Mouse (Mus musculus) stomach, embryonic 14.5 days (tissue): ENCODE results near the gene B230118H07Rik. TPM values are rescaled to one million over a fixed set of nuclear protein-coding genes. Genes with fewer than 3 reads are reported as not detected.
"Not testable (repeated sequence)": the region's sequence is repeated elsewhere in the genome, so short reads cannot be mapped to it uniquely, and the experiment has no call there.

Experiments
- ATAC-seq: fragments of 200-750 bp; cut with Nextera tagmentation; 2 replicates; pipeline ENCODE4 v1.8.0; 2017; ENCODE audit warnings: low read depth, moderate TSS enrichment; ENCODE audit not compliant: insufficient number of reproducible peaks, insufficient read depth, low FRiP score
- H3K27ac ChIP-seq: fragments of 300-500 bp; sonication (generic); 2 replicates; pipeline ENCODE4 v1.5.1; 2014; ENCODE audit warnings: mild to moderate bottlenecking, low read length, moderate library complexity, mixed read lengths
- H3K27me3 ChIP-seq: fragments of 300-500 bp; sonication (generic); 2 replicates; pipeline ENCODE4 v1.6.1; 2014; ENCODE audit warnings: low read length, control low read depth, mixed read lengths; ENCODE audit not compliant: control insufficient read depth, insufficient read depth
- H3K36me3 ChIP-seq: fragments of 300-500 bp; sonication (generic); 2 replicates; pipeline ENCODE4 v1.6.1; 2014; ENCODE audit warnings: mild to moderate bottlenecking, control low read depth, low read length, moderate library complexity, mixed read lengths; ENCODE audit not compliant: control insufficient read depth, insufficient read depth
- H3K4me1 ChIP-seq: fragments of 300-500 bp; sonication (generic); 2 replicates; pipeline ENCODE4 v1.6.1; 2014; ENCODE audit warnings: low read length, control low read depth, mixed read lengths; ENCODE audit not compliant: control insufficient read depth, insufficient read depth
- H3K4me2 ChIP-seq: fragments of 300-500 bp; sonication (generic); replicated peaks from 2 replicates; pipeline ENCODE4 v1.6.1; 2014; ENCODE audit warnings: low read depth, low read length, control low read depth
- H3K4me3 ChIP-seq: fragments of 300-500 bp; sonication (generic); 2 replicates; pipeline ENCODE4 v1.5.1; 2014; ENCODE audit warnings: low read depth, low read length, control low read depth
- H3K9ac ChIP-seq: fragments of 300-500 bp; sonication (generic); replicated peaks from 2 replicates; pipeline ENCODE4 v1.6.1; 2014; ENCODE audit warnings: low read depth, mild to moderate bottlenecking, control low read depth, low read length, moderate library complexity, mixed read lengths
- H3K9me3 ChIP-seq: fragments of 300-500 bp; sonication (generic); 2 replicates; pipeline ENCODE4 v1.6.1; 2016; ENCODE audit warnings: low read depth, low read length, control low read depth; ENCODE audit not compliant: control insufficient read depth
- whole genome bisulfite sequencing: fragments of 180-500 bp; shearing (Covaris S2); extraction: QIAGEN DNeasy Blood & Tissue Kit; methylation state at CpG from one replicate; pipeline ENCODE4 v1.1.7; 2014; 5-methylcytosine and 5-hydroxymethylcytosine counted together
- polyA plus RNA-seq: library from polyadenylated mRNA; unstranded; fragments of >200 nt; fragmentation: Nextera tagmentation; extraction: Ambion mirVana; gene quantifications from 2 replicates; pipeline ENCODE4 v1.2.1, GENCODE M21; 2014

Gene B230118H07Rik
- polyA plus RNA-seq, 1 experiment from 2014 or later: 63.4 TPM

- H3K36me3 ChIP-seq: no peaks in the 10 kb centered on the region
- 0 out of 2 replicates have a peak overlapping the region, but pooled peaks have one; percentile 3 for H3K4me2 ChIP-seq
- H3K27me3 ChIP-seq: no peaks in the 10 kb centered on the region
- no peak overlapping the region for H3K27ac ChIP-seq
- H3K4me3 ChIP-seq: no peak overlapping the region
- 32% methylated on average over 8 of the region's 8 CpGs for WGBS
- no peaks in the 10 kb centered on the region for H3K4me1 ChIP-seq
- H3K9ac ChIP-seq: no peak overlapping the region
- ATAC-seq: no peak
- no peaks in the 10 kb centered on the region for H3K9me3 ChIP-seq
These were observed 105.5 kb downstream of the B230118H07Rik start for GRCm38 (mm10) chr2:101543704-101544417.

GRCm38 (mm10) chr2:101536887-101537286 lies 112.4 kb downstream of the B230118H07Rik start:
- not testable (repeated sequence) for H3K4me3 ChIP-seq, H3K4me1 ChIP-seq, H3K9ac ChIP-seq, H3K36me3 ChIP-seq, H3K4me2 ChIP-seq, ATAC-seq, H3K9me3 ChIP-seq, H3K27me3 ChIP-seq, H3K27ac ChIP-seq
- WGBS: 80% methylated on average over 6 of the region's 6 CpGs

- Histone ChIP-seq H3K27me3 (no peaks in the 10 kb centered on the region), H3K9ac (no peak overlapping the region), H3K4me2 (no peak overlapping the region), H3K36me3 (no peaks in the 10 kb centered on the region), H3K9me3 (no peaks in the 10 kb centered on the region), H3K4me3 (no peak overlapping the region), H3K27ac (no peak overlapping the region), H3K4me1 (no peaks in the 10 kb centered on the region)
- no peak for ATAC-seq
- WGBS: 52% methylated on average over 2 of the region's 2 CpGs
These were observed 115.6 kb downstream of the B230118H07Rik start for GRCm38 (mm10) chr2:101533741-101534140.

GRCm38 (mm10) chr2:101525503-101526381 lies 123.6 kb downstream of the B230118H07Rik start:
- Histone ChIP-seq H3K9me3 (no peaks in the 10 kb centered on the region), H3K27me3 (no peaks in the 10 kb centered on the region), H3K4me3 (no peak overlapping the region), H3K27ac (no peak overlapping the region), H3K36me3 (no peaks in the 10 kb centered on the region), H3K9ac (no peak overlapping the region), H3K4me2 (no peak overlapping the region), H3K4me1 (no peaks in the 10 kb centered on the region)
- no peak for ATAC-seq
- WGBS: 72% methylated on average over 6 of the region's 6 CpGs

GRCm38 (mm10) chr2:101525091-101525490 lies 124.2 kb downstream of the B230118H07Rik start:
- 90% methylated on average over 4 of the region's 4 CpGs for WGBS
- Histone ChIP-seq H3K4me2 (no peak overlapping the region), H3K27ac (no peak overlapping the region), H3K9me3 (no peaks in the 10 kb centered on the region), H3K4me3 (no peak overlapping the region), H3K36me3 (no peaks in the 10 kb centered on the region), H3K9ac (no peak overlapping the region), H3K27me3 (no peaks in the 10 kb centered on the region), H3K4me1 (no peaks in the 10 kb centered on the region)
- ATAC-seq: no peak

DNA sequence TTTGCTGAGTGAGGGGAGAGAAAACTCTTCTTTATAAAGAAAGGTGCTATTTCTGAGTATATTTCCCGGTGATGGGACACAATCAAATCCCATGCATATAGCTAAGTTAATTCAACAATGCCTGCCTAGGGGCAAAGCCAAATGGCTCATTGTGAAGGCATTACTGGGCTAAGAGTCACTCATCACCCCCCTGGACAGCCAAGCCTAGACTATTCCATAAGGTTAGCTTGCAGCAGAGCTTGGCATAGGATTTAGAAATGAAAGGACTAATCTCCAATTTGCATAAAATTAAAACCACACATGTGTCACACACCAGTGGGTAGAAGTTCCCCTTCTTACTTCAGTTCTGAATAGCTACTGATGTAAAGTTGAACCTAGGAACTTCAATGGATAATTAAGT lies 128.8 kb downstream of the B230118H07Rik start:
- H3K27me3 ChIP-seq: no peaks in the 10 kb centered on the region
- ATAC-seq: no peak
- no peaks in the 10 kb centered on the region for H3K4me1 ChIP-seq
- H3K4me2 ChIP-seq: no peak overlapping the region
- H3K9ac ChIP-seq: no peak overlapping the region
- no peak overlapping the region for H3K4me3 ChIP-seq
- 87% methylated on average over 1 of the region's 1 CpGs for WGBS
- H3K36me3 ChIP-seq: no peaks in the 10 kb centered on the region
- H3K27ac ChIP-seq: no peak overlapping the region
- H3K9me3 ChIP-seq: no peaks in the 10 kb centered on the region

GRCm38 (mm10) chr2:101519928-101520327 lies 129.4 kb downstream of the B230118H07Rik start:
- WGBS: 88% methylated on average over 1 of the region's 1 CpGs
- Histone ChIP-seq H3K9ac (no peak overlapping the region), H3K4me3 (no peak overlapping the region), H3K27me3 (no peaks in the 10 kb centered on the region), H3K4me2 (no peak overlapping the region), H3K36me3 (no peaks in the 10 kb centered on the region), H3K4me1 (no peaks in the 10 kb centered on the region), H3K27ac (no peak overlapping the region), H3K9me3 (no peaks in the 10 kb centered on the region)
- ATAC-seq: no peak
